Mouse (Mus musculus) embryonic stem cell, embryonic (primary cell): Measurements from ENCODE around the gene Plcg2.

Source experiments
- CTCF ChIA-PET, 4 experiments: fragments of 300-600 bp in 2 of 4; fragments of 350-600 bp in 2 of 4; sonication (Branson Sonifier 250); formaldehyde crosslinking; loops; one replicate each; lab custom pipeline; 2022; ENCODE audit warnings: inconsistent platforms in 2 of 4; lab: Charles Lee
- POLR2A ChIA-PET, 4 experiments: fragments of 300-600 bp in 2 of 4; fragments of 350-600 bp in 2 of 4; sonication (Branson Sonifier 250); formaldehyde crosslinking; loops; one replicate each; lab custom pipeline; 2022; ENCODE audit warnings: antibody characterized with exemption in 4 of 4, inconsistent platforms in 1 of 4; lab: Charles Lee

The Plcg2 gene

DNA sequence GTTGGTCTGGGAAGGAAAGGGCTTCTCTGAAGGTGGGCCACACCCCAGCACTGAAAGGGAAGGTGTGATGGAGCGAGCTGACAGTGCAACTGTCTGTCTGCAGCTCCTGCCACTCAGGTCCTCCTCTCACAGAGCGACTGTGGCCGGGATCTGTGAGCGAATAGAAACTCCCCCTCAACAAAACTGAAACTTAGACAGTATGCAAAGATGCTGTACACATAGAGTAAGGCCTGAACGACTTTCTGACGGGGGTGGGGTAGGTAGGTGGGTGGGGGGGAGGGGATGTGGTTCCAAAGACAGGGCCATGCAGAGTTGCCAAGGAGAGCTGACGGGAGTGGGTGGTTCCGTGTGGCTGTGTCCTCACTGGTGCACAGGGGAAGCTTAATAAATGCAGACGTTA, 19.8 kb downstream of the Plcg2 start:
- ChIA-PET POLR2A (interaction anchor here in 1 of 4 experiments (0.7 to 1.1 kb wide), 2 partner anchors 14 to 417 kb away, joined by 3 read pairs; no protein-coding TSS in a partner anchor), CTCF (interaction anchor here in 3 of 4 experiments (0.5 to 0.6 kb wide), 5 partner anchors 73 to 659 kb away, joined by 3 to 7 read pairs (median 3); no protein-coding TSS in a partner anchor)

DNA sequence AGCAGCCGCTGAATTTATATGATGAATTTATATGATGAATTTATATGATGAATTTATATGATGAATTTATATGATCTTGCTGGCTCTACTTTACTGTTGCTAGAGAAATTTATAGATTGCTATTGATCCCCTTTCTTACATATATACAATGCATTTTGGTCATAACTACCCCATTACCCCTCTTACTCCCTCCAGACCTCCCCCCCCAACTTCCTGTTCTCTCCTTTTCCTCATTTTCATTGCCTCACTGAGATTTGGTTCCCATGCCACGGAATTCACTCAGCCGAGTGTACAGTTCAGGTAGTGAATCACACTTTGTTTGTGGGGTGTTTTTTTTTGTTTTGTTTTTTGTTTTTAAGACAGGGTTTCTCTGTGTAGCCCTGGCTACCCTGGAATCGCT, 20.8 kb downstream of the Plcg2 start:
- CTCF ChIA-PET, result no interaction called here
- POLR2A ChIA-PET, result no interaction called here

DNA sequence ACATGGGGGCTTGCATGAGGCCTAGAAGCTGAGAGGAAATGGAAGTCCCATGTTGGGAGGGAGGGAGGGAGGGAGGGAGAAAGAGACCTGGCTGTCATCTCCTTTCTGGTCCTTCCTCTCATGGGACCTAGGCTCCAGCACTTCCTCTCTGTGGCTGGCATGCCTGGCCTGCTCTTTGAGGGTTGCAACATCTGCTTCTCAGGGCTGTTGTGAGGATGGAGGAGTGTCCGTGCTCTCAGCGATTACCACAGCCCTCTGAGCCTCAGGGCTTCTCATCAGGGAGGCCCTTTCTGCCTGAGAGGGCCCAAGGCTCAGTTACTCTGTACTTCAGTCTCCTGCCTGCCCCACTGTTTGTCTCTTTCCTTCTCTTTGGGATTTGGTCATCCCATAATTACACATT, 28.1 kb downstream of the Plcg2 start:
- ChIA-PET CTCF (no interaction called here), POLR2A (no interaction called here)

DNA sequence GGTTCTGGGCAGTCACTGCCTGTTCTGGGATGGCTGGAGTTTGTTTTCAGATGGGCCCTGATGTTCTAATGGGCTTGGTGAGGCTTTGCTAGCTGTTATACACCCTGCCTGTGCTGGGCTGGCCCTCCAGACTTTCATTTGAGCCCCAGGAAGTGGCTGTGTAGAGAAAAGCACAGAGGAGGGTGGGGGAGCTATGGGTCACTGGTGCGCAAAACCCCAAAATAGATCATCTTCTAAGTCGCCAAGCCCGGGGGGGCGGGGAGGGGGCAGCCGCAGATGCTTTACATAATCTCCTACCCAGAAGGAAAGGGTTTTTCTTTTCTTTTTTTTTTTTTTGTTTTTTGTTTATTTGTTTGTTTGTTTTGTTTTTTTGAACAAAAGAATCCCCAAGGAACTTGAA, 29.9 kb downstream of the Plcg2 start:
- ChIA-PET POLR2A (interaction anchor here in 1 of 4 experiments (0.6 to 1.0 kb wide), 2 partner anchors 11 to 926 kb away, joined by 3 read pairs; no protein-coding TSS in a partner anchor), CTCF (interaction anchor here in 1 of 4 experiments (0.7 kb wide), 2 partner anchors 368 to 389 kb away, joined by 4 to 5 read pairs; no protein-coding TSS in a partner anchor)

DNA sequence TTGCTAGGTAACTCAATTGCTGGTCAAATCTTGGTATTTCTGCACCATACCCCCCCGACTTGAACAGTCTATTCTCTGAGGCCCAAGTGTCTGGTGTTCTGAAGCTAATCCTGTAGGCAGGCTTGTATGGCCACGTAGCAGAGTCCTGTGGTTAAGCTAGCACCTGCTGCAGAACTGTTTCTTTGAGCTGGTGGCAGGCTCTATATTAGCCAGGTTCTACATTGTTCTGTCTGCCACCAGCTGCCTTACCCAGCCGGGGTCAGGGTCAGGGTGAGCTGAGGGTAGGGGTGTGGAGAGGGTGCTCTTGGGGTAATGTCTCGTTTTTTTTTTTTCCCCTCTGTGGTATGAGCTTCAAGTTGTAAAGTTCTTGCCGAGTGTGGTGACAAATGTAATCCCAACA, 31.1 kb downstream of the Plcg2 start:
- POLR2A ChIA-PET, result no interaction called here

DNA sequence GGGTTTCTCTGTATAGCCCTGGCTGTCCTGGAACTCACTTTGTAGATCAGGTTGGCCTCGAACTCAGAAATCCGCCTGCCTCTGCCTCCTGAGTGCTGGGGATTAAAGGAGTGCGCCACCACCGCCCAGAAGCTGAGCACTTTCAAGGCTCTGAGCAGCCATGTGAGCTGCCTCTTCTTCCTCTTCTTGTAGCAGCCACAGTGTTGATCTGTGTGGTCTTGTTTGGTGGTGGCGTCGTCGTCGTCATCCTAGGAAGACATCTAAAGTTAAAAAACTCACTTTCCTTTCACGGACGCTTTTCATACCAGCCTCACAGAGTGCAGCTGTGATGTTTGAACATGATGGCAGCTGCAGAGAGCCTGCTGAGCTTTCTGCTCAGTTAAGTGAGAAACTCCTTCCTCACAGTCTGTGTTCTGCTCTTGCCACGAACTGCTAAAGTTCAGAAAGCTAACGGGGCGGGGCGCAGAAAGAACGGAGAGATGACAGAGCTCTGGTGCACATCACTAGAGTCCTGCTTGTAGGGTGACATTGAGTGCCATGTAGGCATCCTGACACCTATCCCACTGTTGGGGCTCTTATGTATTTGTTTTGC, 34.4 kb downstream of the Plcg2 start:
- ChIA-PET CTCF (interaction anchor here (0.6 to 1.1 kb wide), 5 partner anchors 14 to 543 kb away, joined by 3 to 5 read pairs (median 3); no protein-coding TSS in a partner anchor), POLR2A (interaction anchor here in 2 of 4 experiments (0.7 to 1.5 kb wide), 2 partner anchors 17 to 185 kb away, joined by 3 read pairs; no protein-coding TSS in a partner anchor)

More for the DNA sequence above, 31.1 kb downstream of the Plcg2 start:
- CTCF ChIA-PET, result interaction anchor here in 2 of 4 experiments (0.6 to 0.7 kb wide), 2 partner anchors 1179 to 1792 kb away, joined by 3 read pairs; no protein-coding TSS in a partner anchor

DNA sequence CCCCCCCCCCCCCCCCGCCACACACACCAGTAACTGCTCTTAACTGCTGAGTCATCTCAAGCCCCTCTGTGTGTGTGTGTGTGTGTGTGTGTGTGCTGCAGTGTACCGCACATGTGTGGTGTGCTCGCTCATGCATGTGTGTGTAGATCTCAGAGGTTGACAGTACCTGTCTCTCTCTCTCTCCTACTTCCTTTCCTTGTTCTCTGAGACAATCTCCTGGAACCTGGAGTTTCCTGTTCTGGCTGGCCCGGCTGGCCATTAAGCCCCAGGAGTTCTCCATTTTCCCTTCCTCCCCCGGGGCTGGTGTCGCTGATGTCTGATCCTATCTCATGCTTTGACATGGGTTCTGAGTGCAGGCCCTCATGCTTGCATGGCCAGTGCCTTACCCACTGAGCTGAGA, 38.8 kb downstream of the Plcg2 start:
- POLR2A ChIA-PET, result interaction anchor here in 1 of 4 experiments (0.5 to 0.6 kb wide), 2 partner anchors 23 to 495 kb away, joined by 3 to 4 read pairs; no protein-coding TSS in a partner anchor
- CTCF ChIA-PET, result interaction anchor here in 1 of 4 experiments (0.6 to 2.1 kb wide), 2 partner anchors 32 to 64 kb away, joined by 4 to 8 read pairs; no protein-coding TSS in a partner anchor

DNA sequence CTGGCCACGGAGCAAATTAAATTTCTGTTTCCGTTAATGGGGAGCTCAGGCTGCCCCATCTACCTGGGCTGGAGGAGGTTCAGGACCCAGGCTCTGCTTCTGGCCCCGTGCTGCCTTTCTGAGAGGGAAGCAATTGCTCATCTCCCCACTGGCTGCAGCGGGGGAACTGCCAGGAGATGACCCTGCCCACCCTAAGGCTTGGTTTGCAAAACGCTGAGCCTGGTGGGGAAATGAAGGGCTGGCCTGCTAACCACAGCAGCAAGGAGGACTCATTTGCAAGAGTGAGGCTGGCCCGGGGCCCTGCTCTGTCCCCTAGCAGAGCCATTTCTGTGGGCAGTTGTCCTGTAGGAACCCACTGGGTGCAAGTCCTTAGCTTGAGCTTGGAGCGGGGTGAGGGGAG, 39.7 kb downstream of the Plcg2 start:
- POLR2A ChIA-PET, result no interaction called here

DNA sequence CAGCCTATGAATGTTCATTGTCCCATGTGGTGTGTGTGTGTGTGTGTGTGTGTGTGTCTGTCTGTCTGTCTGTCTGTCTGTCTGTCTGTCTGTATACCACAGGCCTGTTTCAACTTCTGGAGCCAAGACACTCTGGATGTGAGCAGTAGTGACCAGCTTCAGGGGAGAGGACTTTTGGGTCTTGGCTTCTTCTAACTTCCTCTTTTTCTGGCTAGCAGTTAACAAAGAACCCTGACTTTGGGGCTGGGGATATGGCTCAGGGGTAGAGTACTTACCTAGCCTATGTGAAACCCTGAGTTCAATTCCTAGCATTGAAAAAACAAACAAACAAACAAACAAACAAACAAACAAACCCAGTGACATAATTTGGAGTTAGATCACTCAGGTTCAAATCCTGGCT, 44.9 kb downstream of the Plcg2 start:
- CTCF ChIA-PET, result no interaction called here
- POLR2A ChIA-PET, result no interaction called here

More for the DNA sequence above, 39.7 kb downstream of the Plcg2 start:
- CTCF ChIA-PET, result interaction anchor here in 2 of 4 experiments (0.5 to 2.1 kb wide), 3 partner anchors 61 to 69 kb away, joined by 3 to 8 read pairs (median 3); no protein-coding TSS in a partner anchor

DNA sequence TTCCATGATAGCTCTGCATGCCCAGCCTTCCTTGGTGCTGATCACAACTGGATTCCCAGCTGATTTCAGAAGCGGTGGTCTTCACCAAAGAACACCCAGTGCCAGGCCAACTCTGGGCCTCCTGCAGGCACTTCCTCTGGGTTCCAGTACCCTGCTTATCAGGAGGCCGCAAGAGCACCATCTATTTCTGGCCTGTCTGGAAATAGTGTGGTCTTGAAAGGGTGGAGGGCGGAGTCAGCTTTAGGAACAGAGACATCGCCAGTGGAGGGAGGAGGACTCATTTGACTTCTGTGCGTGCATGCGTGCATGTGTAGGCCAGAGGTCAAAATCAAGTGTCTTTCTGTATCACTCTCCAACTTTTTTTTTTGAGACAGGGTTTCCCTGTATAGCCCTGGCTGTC, 45.7 kb downstream of the Plcg2 start:
- CTCF ChIA-PET, result no interaction called here
- POLR2A ChIA-PET, result no interaction called here

DNA sequence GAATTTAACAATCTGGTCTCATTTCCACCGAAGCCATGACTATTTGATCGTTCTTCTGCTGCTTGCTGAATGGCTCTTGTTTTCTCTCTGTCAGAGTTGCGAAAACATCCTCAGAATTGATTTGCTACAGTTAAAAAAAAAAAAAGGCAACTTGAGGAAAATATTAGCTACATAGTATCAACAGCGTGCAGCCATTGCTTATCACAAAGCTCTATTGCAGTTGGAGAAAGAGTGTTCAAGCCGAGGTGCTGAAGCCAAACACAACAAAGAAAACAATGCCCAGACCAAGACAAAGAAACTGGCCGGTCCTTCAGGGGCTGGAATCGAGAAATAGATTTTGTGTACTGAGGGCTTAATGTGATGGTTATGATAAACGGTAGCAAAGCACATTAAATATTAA, 47.0 kb downstream of the Plcg2 start:
- CTCF ChIA-PET, result no interaction called here
- POLR2A ChIA-PET, result no interaction called here

DNA sequence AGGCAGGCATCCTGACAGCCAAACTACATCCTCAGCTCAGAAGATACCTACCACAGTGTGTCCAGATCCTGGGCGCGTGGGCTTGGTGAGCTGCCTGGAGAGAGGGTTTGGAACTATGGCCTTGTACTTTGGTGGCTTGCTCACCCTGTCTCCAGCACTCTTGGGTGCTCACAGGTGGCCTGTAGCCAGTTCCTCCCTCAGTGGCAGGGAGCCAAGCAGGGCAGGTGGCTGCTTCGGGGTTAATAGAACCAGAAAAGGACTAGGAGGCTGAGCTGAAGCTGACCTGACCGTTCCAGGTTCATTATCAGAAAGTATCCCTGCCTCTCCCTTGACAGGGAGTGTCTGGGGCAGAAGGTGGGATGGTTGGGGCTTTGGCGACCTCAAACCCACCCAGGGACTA, 48.3 kb downstream of the Plcg2 start:
- POLR2A ChIA-PET, result no interaction called here
- CTCF ChIA-PET, result interaction anchor here in 2 of 4 experiments (0.7 to 1.3 kb wide), 3 partner anchors 13 to 956 kb away, joined by 3 to 4 read pairs (median 4); no protein-coding TSS in a partner anchor

DNA sequence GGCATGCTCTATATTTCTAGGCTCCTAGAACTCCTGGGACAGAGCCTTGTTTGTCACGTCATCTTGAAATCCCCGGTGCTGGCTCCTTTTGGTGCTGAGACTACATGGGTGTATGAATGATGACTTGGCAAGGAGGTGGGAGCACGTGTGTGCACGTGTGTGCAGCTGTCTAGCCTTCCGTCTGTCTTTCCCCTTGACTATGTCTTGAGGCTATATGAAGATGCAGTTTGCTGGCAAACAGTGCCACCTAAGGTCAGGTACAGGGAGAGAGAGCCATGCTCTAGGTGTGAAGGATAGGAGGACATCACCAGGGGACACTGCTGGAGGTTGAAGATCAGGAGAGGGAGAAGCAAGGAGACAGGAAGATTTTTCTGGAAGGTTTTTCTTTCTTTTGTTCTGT, 49.9 kb downstream of the Plcg2 start:
- CTCF ChIA-PET, result no interaction called here
- POLR2A ChIA-PET, result no interaction called here

DNA sequence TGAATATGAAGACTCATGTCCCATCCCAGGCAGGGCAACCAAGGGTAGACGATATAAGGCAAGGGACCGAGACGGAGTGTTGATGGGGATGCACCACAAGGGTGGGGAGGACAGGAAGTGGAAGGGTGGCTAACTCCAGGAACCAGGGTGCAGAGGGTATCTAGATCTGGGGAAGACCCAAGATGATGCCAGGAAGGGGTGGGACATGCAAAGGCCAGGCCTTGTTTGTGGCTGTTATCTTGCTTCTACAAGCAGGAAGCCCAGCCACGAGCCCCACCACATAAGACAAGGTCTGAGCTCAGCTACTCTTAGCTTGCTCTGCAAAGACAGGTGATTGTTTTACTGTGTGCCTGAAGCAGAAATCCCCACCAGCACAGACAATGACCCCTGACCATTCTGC, 50.4 kb downstream of the Plcg2 start:
- CTCF ChIA-PET, result interaction anchor here in 1 of 4 experiments (0.6 kb wide), 1 partner anchor 37 kb away, joined by 3 read pairs; no protein-coding TSS in a partner anchor
- POLR2A ChIA-PET, result interaction anchor here in 1 of 4 experiments (0.6 kb wide), 2 partner anchors 371 to 508 kb away, joined by 4 read pairs; no protein-coding TSS in a partner anchor

DNA sequence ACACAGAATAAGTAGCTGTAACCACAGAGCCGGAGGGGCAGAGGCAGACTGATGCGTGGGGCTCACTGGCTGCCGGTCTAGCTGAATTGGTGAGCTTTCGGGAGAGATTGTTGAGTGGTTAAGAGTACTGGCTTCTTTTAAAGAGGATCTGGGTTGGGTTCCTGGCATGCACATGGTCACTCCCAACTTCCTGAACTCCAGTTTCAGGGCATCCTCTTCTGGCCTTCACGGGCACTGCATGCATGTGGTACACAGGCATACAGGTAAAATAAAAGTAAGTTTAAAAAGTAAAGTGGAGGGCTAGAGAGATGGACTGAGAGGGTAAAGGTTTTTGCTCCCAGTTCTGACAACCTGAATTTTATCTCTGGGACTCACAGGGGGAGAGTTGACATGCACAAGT, 52.4 kb downstream of the Plcg2 start:
- ChIA-PET CTCF (no interaction called here), POLR2A (interaction anchor here in 1 of 4 experiments (0.6 kb wide), 2 partner anchors 616 to 689 kb away, joined by 4 to 6 read pairs; no protein-coding TSS in a partner anchor)

DNA sequence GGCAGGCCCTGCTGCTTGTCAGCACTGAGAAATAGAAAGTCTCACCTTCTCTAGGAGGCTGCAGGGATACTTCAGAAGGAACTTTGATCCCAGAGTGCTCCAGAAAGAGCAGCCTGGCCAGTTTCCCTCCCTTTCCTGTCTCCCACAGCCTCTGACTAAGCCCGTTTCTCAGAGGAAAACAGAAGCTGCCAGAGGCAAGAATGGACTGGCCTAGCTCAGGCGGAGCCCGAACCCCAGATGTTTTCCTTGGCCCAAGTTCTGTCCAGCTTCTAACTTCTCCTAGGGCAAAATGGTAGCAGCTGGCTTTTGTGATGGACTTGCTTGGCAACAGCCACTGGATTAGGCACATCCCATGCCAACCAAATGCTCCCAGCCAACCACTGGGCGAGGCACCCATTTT, 62.9 kb downstream of the Plcg2 start:
- POLR2A ChIA-PET, result interaction anchor here in 1 of 4 experiments (1.0 kb wide), 1 partner anchor 37 kb away, joined by 3 read pairs; no protein-coding TSS in a partner anchor
- CTCF ChIA-PET, result interaction anchor here in 2 of 4 experiments (0.6 to 1.4 kb wide), 3 partner anchors 29 to 1271 kb away, joined by 3 read pairs; no protein-coding TSS in a partner anchor

DNA sequence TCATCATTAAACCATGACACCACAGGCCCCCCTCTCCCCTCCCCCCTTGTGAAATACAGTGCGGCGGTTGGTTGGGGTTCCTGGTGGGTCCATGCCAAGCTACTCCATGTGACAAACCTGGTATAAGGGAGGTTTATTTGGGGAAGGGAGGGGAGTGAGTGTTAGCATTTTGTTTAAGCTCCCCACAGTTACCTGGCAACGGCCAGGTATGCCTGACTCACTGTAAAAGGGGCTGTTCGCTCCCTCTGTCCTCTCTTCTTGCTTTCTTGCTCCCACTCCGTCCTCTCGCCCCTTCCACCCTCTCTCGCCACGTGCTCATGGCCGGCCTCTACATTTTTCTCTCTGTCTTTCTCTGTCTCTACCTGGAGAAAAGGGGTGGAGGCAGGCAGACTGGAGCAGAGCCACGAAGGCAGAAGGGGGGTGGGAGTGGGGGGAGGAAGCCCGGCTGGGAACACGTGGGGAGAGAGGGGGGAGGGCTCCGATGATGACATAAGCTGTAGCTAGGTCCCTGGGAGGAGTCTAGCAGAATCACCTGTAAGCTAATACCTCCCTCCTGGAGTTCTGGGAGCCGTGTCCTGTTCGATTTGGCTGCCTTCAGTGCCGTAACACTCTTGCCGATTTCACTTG, 63.8 kb downstream of the Plcg2 start:
- ChIA-PET POLR2A (interaction anchor here in 1 of 4 experiments (0.6 kb wide), 1 partner anchor 45 kb away, joined by 3 read pairs; no protein-coding TSS in a partner anchor), CTCF (interaction anchor here in 3 of 4 experiments (0.7 to 1.4 kb wide), 4 partner anchors 30 to 92 kb away, joined by 3 to 6 read pairs (median 3); no protein-coding TSS in a partner anchor)

DNA sequence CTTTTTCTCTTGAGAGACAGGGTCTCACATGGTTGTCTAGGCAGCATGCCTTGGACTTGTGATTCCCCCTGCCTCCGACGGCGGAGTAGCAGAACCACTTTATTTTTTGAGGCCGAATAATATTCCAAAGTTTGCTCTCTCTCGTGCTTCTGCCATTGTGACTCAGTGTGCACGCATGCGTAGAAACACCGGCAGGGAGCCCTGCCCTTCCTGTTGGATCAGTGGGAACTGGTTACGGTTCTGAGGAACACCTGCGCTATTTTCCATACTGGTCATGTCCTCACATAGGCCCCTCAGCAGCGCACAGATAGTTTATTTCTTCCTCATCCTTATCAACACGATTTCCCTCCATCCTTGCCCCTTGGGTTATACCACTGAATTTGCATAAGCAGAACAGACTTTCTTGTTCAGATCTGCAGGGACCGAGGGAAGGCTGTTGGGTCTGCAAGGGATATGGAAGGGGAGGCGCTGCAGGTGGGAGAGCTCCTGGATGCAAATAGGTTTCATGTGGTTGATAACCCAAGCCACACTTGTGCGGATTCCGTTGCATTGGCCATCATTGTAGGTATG, 64.4 kb downstream of the Plcg2 start:
- ChIA-PET CTCF (interaction anchor here in 1 of 4 experiments (1.4 kb wide), 1 partner anchor 38 kb away, joined by 3 read pairs; no protein-coding TSS in a partner anchor), POLR2A (no interaction called here)

DNA sequence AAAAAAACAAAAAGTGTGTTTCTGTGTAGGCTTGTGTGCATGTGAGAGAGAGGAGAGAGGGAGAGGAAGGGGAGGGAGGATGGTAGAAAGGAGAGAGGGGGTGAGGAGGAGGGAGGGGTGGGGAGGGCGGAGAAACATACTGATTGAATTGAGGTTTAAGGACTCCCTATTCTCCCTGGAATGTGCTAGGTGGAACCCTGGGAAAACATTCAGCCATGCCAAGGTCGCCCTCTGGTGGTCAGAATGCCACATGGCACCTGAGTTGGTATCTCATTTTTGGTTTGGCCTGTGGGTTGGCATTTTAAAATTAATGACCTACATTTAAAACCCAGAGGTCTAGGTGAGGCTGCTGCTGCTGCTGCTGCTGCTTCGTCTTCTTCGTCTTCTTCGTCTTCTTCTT, 71.3 kb downstream of the Plcg2 start:
- POLR2A ChIA-PET, result no interaction called here
- CTCF ChIA-PET, result interaction anchor here in 3 of 4 experiments (0.5 to 0.8 kb wide), 15 partner anchors 30 to 1854 kb away, joined by 3 to 13 read pairs (median 5); no protein-coding TSS in a partner anchor
